Mouse (Mus musculus) lung, adult 2 months (tissue): Measurements from ENCODE around the gene H2-DMb2.

Experiments used
- CTCF ChIP-seq: fragments of 200-500 bp; IDR thresholded peaks from 2 replicates; pipeline ENCODE4 v1.5.1; 2011; ENCODE audit warnings: mild to moderate bottlenecking, low read length, control low read depth; ENCODE audit not compliant: insufficient read depth
- POLR2A ChIP-seq: fragments of 200-500 bp; IDR thresholded peaks from 2 replicates; pipeline ENCODE4 v1.6.1; 2011; ENCODE audit warnings: low read depth, mild to moderate bottlenecking, control low read depth, low read length, borderline replicate concordance; ENCODE audit errors: extremely low read depth

GRCm38 (mm10) chr17:34130073-34130947 is 12.8 kb upstream of the H2-DMb2 start:
- TF ChIP-seq CTCF, result no peak
- no peak for TF ChIP-seq POLR2A
